Mouse (Mus musculus) R1 (cell line): ENCODE measurements around the gene Plpp1.

Experiments used
- DNase-seq: peaks from one replicate; pipeline ENCODE4 v3.0.0-alpha.2; 2018; ENCODE audit warnings: low read depth, low spot score

Gene Plpp1

GRCm38 (mm10) chr13:112772861-112773260 is 27.7 kb upstream of the Plpp1 start:
- DNase-seq: no peak

- no peak for DNase-seq
These were observed 26.5 kb upstream of the Plpp1 start for GRCm38 (mm10) chr13:112773991-112774675.

GRCm38 (mm10) chr13:112775856-112776255 is 24.7 kb upstream of the Plpp1 start:
- DNase-seq: no peak

- no peak for DNase-seq
These were observed 22.2 kb upstream of the Plpp1 start for GRCm38 (mm10) chr13:112778407-112778806.

- DNase-seq: no peak
These were observed 15.3 kb upstream of the Plpp1 start for GRCm38 (mm10) chr13:112785305-112785704.

GRCm38 (mm10) chr13:112786142-112786541 is 14.4 kb upstream of the Plpp1 start:
- peak; percentile 25 for DNase-seq

- no peak for DNase-seq
These were observed 13.6 kb upstream of the Plpp1 start for GRCm38 (mm10) chr13:112786942-112787533.

GRCm38 (mm10) chr13:112790774-112791173 is 9.8 kb upstream of the Plpp1 start:
- DNase-seq: no peak

- no peak for DNase-seq
These were observed 8.7 kb upstream of the Plpp1 start for GRCm38 (mm10) chr13:112791906-112792305.

- DNase-seq: peak; percentile 75
These were observed 2.2 kb upstream of the Plpp1 start for GRCm38 (mm10) chr13:112798243-112798952.

GRCm38 (mm10) chr13:112798953-112799305 is 1.7 kb upstream of the Plpp1 start:
- DNase-seq: peak; percentile 63

- DNase-seq: peak; percentile 65
These were observed 811 bp upstream of the Plpp1 start for GRCm38 (mm10) chr13:112799721-112800241.

GRCm38 (mm10) chr13:112801381-112802004 is 901 bp downstream of the Plpp1 start:
- DNase-seq: peak; percentile 87

GRCm38 (mm10) chr13:112803106-112803505 is 2.5 kb downstream of the Plpp1 start:
- no peak for DNase-seq

- DNase-seq: no peak
These were observed 3.1 kb downstream of the Plpp1 start for GRCm38 (mm10) chr13:112803661-112804060.

GRCm38 (mm10) chr13:112805529-112805928 is 4.9 kb downstream of the Plpp1 start:
- DNase-seq: no peak

- no peak for DNase-seq
These were observed 7.5 kb downstream of the Plpp1 start for GRCm38 (mm10) chr13:112807936-112808667.

GRCm38 (mm10) chr13:112809504-112810247 is 9.1 kb downstream of the Plpp1 start:
- DNase-seq: no peak

- no peak for DNase-seq
These were observed 9.7 kb downstream of the Plpp1 start for GRCm38 (mm10) chr13:112810248-112810645.

- DNase-seq: no peak
These were observed 10.2 kb downstream of the Plpp1 start for GRCm38 (mm10) chr13:112810751-112811150.
